Mouse (Mus musculus) kidney, adult 10 weeks (tissue): ENCODE measurements around the gene Acaa1b. TPM values are rescaled to one million over a fixed set of nuclear protein-coding genes. Genes with fewer than 3 reads are reported as not detected.

ENCODE experiments used
- polyA plus RNA-seq: library from polyadenylated mRNA; stranded (reverse); fragments of 350-450 nt; fragmentation: Illumina TruSeq; extraction: RNeasy Lipid Tissue Mini Kit (QIAGEN cat#74804); gene quantifications from one replicate; pipeline ENCODE4 v1.2.3, GENCODE M21; 2014; ENCODE audit warnings: low read depth, low replicate concordance

Gene Acaa1b
- polyA plus RNA-seq = 4.8 TPM

GRCm38 (mm10) chr9:119156278-119157201, at the start of gene Acaa1b:
Acaa1b (minus strand) TSS chr9:119157093.

GRCm38 (mm10) chr9:119158861-119159260, 2.0 kb upstream of the Acaa1b start, which contains the start of gene Gm47289:
Gm47289 (plus strand) TSS chr9:119159161.

DNA sequence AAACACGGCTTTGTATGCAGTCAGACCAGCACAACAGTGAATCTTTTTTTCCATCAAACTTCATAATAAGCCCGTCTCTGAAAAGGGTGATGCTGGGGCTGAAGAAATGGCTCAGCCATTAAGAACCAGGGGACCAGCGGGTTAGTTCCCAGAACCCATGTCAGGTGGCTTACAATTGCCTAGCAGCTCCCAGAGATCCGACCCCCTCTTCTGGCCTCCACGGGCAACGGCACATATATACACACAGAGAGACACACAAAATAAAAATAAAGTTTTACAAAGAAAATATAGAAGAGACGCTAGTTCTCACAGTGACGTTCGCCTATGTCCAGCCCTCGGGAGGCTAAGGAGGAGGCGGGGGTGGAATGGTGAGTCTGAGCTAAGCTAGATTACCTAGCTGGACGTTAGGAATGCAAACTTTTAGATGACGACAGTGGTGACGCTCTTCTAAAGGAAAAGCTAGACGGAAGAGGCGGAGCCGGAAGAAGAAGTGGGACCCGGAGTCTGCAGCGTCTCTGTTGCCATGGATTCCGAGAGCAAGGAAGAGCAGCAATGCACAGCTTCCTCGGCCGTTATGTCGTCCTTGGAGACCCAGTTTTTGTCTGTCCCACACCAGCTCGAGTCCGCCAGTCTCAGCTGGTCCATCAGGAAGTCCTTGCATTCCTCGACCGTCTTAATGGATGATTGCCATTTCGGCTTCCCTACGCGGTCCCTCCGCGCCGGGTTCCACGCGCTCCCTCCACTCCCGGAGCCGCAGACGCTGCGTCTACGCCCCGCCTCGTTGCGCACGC, 54.7 kb downstream of the Acaa1b start, which contains the start of gene Dlec1:
TSS of gene Dlec1 (plus strand) at position 487 of the 791 bp plus-strand sequence.

Other genes with a start within 250 kb of the Acaa1b start
- 18.8 TPM for gene Ctdspl, start 230.6 kb downstream of the Acaa1b start, polyA plus RNA-seq
- gene Vill, start 104.3 kb downstream of the Acaa1b start, polyA plus RNA-seq = 9.9 TPM
- 0.28 TPM for gene Plcd1, start 63.6 kb downstream of the Acaa1b start, polyA plus RNA-seq
- gene Dlec1, start 54.6 kb downstream of the Acaa1b start, polyA plus RNA-seq = 3.6 TPM
- not detected for gene Gm47289, start 2.1 kb upstream of the Acaa1b start, polyA plus RNA-seq
- 3.5 TPM for gene Slc22a13, start 52.0 kb upstream of the Acaa1b start, polyA plus RNA-seq
- gene Oxsr1, start 165.3 kb upstream of the Acaa1b start, polyA plus RNA-seq = 35.1 TPM
- gene Acaa1a, start 182.6 kb upstream of the Acaa1b start, polyA plus RNA-seq = 1.7 TPM
- 4.1 TPM for gene Myd88, start 184.3 kb upstream of the Acaa1b start, polyA plus RNA-seq
- 128 TPM for gene Xylb, start 200.3 kb upstream of the Acaa1b start, polyA plus RNA-seq
- gene Slc22a14, start 208.5 kb upstream of the Acaa1b start, polyA plus RNA-seq = 1.2 TPM
- gene Acvr2b, start 245.0 kb upstream of the Acaa1b start, polyA plus RNA-seq = 0.53 TPM